Mouse (Mus musculus) intestine, embryonic 16.5 days (tissue): Measurements from ENCODE around the gene Cwc22. TPM values are rescaled to one million over a fixed set of nuclear protein-coding genes. Genes with fewer than 3 reads are reported as not detected.

Experiments
- ATAC-seq: fragments of 200-750 bp; cut with Nextera tagmentation; 2 replicates; pipeline ENCODE4 v1.8.0; 2017; ENCODE audit warnings: moderate TSS enrichment, moderate library complexity
- H3K27ac ChIP-seq: fragments of 300-500 bp; sonication (generic); 2 replicates; pipeline ENCODE4 v1.5.1; 2014; ENCODE audit warnings: mild to moderate bottlenecking, low read length
- H3K27me3 ChIP-seq: fragments of 300-500 bp; sonication (generic); replicated peaks from 2 replicates; pipeline ENCODE4 v1.6.1; 2014; ENCODE audit warnings: low read length, control low read depth, mixed read lengths; ENCODE audit not compliant: control insufficient read depth, insufficient read depth
- H3K36me3 ChIP-seq: fragments of 300-500 bp; sonication (generic); 2 replicates; pipeline ENCODE4 v1.6.1; 2014; ENCODE audit warnings: low read length, control low read depth; ENCODE audit not compliant: control insufficient read depth, insufficient read depth
- H3K4me1 ChIP-seq: fragments of 300-500 bp; sonication (generic); 2 replicates; pipeline ENCODE4 v1.6.1; 2014; ENCODE audit warnings: low read length, control low read depth, mixed read lengths; ENCODE audit not compliant: control insufficient read depth, insufficient read depth
- H3K4me2 ChIP-seq: fragments of 300-500 bp; sonication (generic); 2 replicates; pipeline ENCODE4 v1.6.1; 2014; ENCODE audit warnings: low read depth, low read length, control low read depth
- H3K4me3 ChIP-seq: fragments of 300-500 bp; sonication (generic); 2 replicates; pipeline ENCODE4 v1.5.1; 2014; ENCODE audit warnings: mild to moderate bottlenecking, low read length
- H3K9ac ChIP-seq: fragments of 300-500 bp; sonication (generic); 2 replicates; pipeline ENCODE4 v1.6.1; 2014; ENCODE audit warnings: low read depth, low read length
- H3K9me3 ChIP-seq: fragments of 300-500 bp; sonication (generic); 2 replicates; pipeline ENCODE4 v1.6.1; 2016; ENCODE audit warnings: low read length, control low read depth; ENCODE audit not compliant: control insufficient read depth
- WGBS: fragments of 180-500 bp; shearing (Covaris S2); extraction: QIAGEN DNeasy Blood & Tissue Kit; methylation state at CpG from one replicate; pipeline ENCODE4 v1.1.7; 2014; 5-methylcytosine and 5-hydroxymethylcytosine counted together
- polyA plus RNA-seq: library from polyadenylated mRNA; unstranded; fragments of >200 nt; fragmentation: Nextera tagmentation; extraction: Ambion mirVana; gene quantifications from 2 replicates; pipeline ENCODE4 v1.2.1, GENCODE M21; 2015

Cwc22 gene
- polyA plus RNA-seq, 1 experiment from 2014 or later = 23.9 TPM

- Histone ChIP-seq H3K4me1 (no peaks in the 10 kb centered on the region), H3K27ac (no peak overlapping the region), H3K36me3 (peaks cover 9% of the 10 kb centered on the region), H3K4me2 (no peak overlapping the region), H3K9ac (no peak overlapping the region), H3K9me3 (no peaks in the 10 kb centered on the region), H3K4me3 (no peak overlapping the region), H3K27me3 (no peaks in the 10 kb centered on the region)
- ATAC-seq = no peak
- whole genome bisulfite sequencing = 96% methylated on average over 2 of the region's 2 CpGs
Measured at GRCm38 (mm10) chr2:77920621-77921020, 25.6 kb downstream of the Cwc22 start.

DNA sequence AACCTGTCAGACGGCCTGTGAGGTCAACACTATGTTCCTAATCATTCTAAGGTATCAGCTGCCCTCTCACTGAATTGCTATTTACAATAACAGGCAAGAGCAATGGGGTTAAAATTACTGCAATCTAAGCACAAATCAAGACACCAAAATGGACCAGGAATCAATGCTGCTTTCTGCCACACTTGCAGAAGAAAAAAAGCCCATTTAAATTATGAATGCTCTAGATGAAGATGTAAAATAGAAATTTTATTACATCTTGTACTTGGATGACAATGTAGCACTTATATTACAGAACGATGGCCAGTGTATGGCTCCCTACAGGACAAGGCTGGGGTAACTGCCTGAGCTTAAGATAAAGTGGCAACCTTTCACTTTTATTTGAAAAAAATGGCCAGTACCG is 27.7 kb downstream of the Cwc22 start:
- H3K9ac ChIP-seq = no peak overlapping the region
- no peaks in the 10 kb centered on the region for H3K4me1 ChIP-seq
- H3K36me3 ChIP-seq = peaks cover 6% of the 10 kb centered on the region
- H3K4me3 ChIP-seq = no peak overlapping the region
- 77% methylated on average over 3 of the region's 3 CpGs for WGBS
- no peak overlapping the region for H3K27ac ChIP-seq
- H3K9me3 ChIP-seq = no peaks in the 10 kb centered on the region
- no peaks in the 10 kb centered on the region for H3K27me3 ChIP-seq
- no peak overlapping the region for H3K4me2 ChIP-seq
- ATAC-seq = no peak

- 87% methylated on average over 2 of the region's 2 CpGs for WGBS
- Histone ChIP-seq H3K27me3 (no peaks in the 10 kb centered on the region), H3K9me3 (no peaks in the 10 kb centered on the region), H3K27ac (no peak overlapping the region), H3K4me2 (no peak overlapping the region), H3K4me3 (no peak overlapping the region), H3K4me1 (no peaks in the 10 kb centered on the region), H3K9ac (no peak overlapping the region), H3K36me3 (peaks cover 2% of the 10 kb centered on the region; the same call in 1 of the 2 replicates)
- ATAC-seq = no peak
Measured at GRCm38 (mm10) chr2:77918006-77918405, 28.2 kb downstream of the Cwc22 start.

- Histone ChIP-seq H3K27me3 (no peaks in the 10 kb centered on the region), H3K9me3 (no peaks in the 10 kb centered on the region), H3K9ac (no peak overlapping the region), H3K4me2 (no peak overlapping the region), H3K4me1 (no peaks in the 10 kb centered on the region), H3K4me3 (no peak overlapping the region), H3K27ac (no peak overlapping the region), H3K36me3 (peaks cover 2% of the 10 kb centered on the region; the same call in 1 of the 2 replicates)
- 95% methylated on average over 3 of the region's 3 CpGs for WGBS
- ATAC-seq = no peak
Measured at GRCm38 (mm10) chr2:77917360-77917734, 28.8 kb downstream of the Cwc22 start.

DNA sequence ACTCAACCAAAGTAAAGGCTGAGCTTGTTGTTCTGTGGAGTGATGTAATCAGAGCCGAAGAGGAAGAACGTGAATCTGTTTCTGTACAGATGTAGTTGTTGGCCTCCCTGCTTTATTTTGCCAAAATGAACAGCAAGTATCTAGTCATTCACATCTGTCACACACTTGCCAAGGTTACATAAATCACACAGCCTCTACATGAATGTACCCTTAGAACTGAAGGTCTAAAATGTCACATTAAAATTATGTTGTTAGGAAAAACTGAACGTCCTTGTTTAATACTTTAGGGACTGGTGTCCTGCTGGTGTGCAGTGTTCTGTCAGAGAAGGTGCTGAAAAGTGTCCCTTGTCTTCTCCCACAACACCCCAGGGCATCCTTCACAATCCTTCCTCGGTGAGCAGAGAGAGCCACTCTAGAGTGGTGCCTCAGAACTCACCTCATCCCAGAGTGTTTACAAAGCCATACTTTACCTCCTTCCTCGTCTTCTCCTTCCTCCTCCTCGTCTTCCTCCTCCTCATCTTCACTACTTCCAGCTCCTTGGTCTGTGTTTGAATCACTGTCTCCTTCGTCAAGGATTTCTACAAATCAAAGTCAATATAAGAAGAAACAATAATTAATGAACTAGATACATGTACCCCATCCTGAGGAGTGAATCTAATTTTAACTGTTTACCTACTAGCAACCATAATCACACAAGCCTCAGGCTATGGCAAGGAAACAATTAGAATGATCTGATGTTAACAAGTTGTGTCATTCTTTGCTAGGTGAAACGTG is 29.4 kb downstream of the Cwc22 start:
- no peak for ATAC-seq
- H3K27ac ChIP-seq = no peak overlapping the region
- no peaks in the 10 kb centered on the region for H3K4me1 ChIP-seq
- H3K4me3 ChIP-seq = no peak overlapping the region
- H3K27me3 ChIP-seq = no peaks in the 10 kb centered on the region
- peaks cover 2% of the 10 kb centered on the region; the same call in 1 of the 2 replicates for H3K36me3 ChIP-seq
- no peak overlapping the region for H3K4me2 ChIP-seq
- no peaks in the 10 kb centered on the region for H3K9me3 ChIP-seq
- H3K9ac ChIP-seq = no peak overlapping the region
- WGBS = 83% methylated on average over 8 of the region's 8 CpGs

- peaks cover 2% of the 10 kb centered on the region; the same call in 1 of the 2 replicates for H3K36me3 ChIP-seq
- no peaks in the 10 kb centered on the region for H3K27me3 ChIP-seq
- WGBS = 95% methylated on average over 8 of the region's 8 CpGs
- no peaks in the 10 kb centered on the region for H3K9me3 ChIP-seq
- H3K4me2 ChIP-seq = no peak overlapping the region
- no peak overlapping the region for H3K9ac ChIP-seq
- no peak for ATAC-seq
- no peaks in the 10 kb centered on the region for H3K4me1 ChIP-seq
- H3K4me3 ChIP-seq = no peak overlapping the region
- no peak overlapping the region for H3K27ac ChIP-seq
Measured at GRCm38 (mm10) chr2:77915187-77915586, 31.0 kb downstream of the Cwc22 start.

DNA sequence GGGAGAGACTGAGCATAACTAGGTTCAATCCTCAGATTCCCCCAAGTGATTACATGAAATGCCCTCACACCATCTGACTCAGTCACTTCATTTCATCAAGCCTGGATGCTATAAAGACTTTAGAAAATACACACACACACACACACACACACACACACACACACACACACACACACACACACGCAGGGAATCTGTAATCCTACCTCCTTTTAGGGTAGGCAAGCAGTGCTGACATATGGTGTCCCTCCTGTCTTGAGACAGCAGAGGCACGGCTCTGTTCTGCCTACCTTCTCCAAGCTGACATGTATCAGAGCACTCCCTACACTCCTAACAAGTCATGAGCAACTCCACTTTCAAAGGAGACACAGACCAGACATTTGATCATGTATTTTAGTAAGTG is 32.5 kb downstream of the Cwc22 start:
- no peak for ATAC-seq
- no peaks in the 10 kb centered on the region for H3K27me3 ChIP-seq
- H3K9ac ChIP-seq = no peak overlapping the region
- H3K4me3 ChIP-seq = no peak overlapping the region
- H3K4me2 ChIP-seq = no peak overlapping the region
- H3K36me3 ChIP-seq = peaks cover 2% of the 10 kb centered on the region; the same call in 1 of the 2 replicates
- H3K4me1 ChIP-seq = no peaks in the 10 kb centered on the region
- no peak overlapping the region for H3K27ac ChIP-seq
- WGBS = 72% methylated on average over 2 of the region's 2 CpGs
- H3K9me3 ChIP-seq = no peaks in the 10 kb centered on the region

- H3K4me2 ChIP-seq = no peak overlapping the region
- H3K27ac ChIP-seq = no peak overlapping the region
- no peak for ATAC-seq
- H3K36me3 ChIP-seq = no peaks in the 10 kb centered on the region
- no peaks in the 10 kb centered on the region for H3K4me1 ChIP-seq
- H3K27me3 ChIP-seq = no peaks in the 10 kb centered on the region
- no peaks in the 10 kb centered on the region for H3K9me3 ChIP-seq
- H3K9ac ChIP-seq = no peak overlapping the region
- no peak overlapping the region for H3K4me3 ChIP-seq
- 94% methylated on average over 4 of the region's 4 CpGs for WGBS
Measured at GRCm38 (mm10) chr2:77912197-77912596, 34.0 kb downstream of the Cwc22 start.

DNA sequence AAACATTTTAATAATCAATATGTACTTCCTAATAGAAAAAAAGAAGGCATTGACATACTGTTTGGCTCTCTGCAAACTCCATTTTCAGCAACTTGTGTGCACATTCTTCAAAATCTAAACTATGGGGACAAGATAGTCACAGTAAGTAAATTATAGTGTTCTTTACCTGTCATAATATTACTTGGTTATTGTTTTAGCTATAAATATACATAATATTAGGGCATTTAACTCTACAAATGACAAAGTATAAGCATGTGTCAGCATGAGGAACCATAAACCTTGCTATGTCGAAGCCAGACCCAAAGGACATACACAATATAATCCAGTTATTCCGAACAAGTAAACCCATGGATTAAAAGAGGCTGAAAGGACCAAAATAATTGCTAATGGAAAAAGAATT is 34.7 kb downstream of the Cwc22 start:
- 87% methylated on average over 2 of the region's 2 CpGs for WGBS
- no peak overlapping the region for H3K4me3 ChIP-seq
- no peaks in the 10 kb centered on the region for H3K27me3 ChIP-seq
- H3K27ac ChIP-seq = no peak overlapping the region
- H3K4me1 ChIP-seq = no peaks in the 10 kb centered on the region
- H3K9ac ChIP-seq = no peak overlapping the region
- no peaks in the 10 kb centered on the region for H3K9me3 ChIP-seq
- ATAC-seq = no peak
- H3K36me3 ChIP-seq = no peaks in the 10 kb centered on the region
- H3K4me2 ChIP-seq = no peak overlapping the region

DNA sequence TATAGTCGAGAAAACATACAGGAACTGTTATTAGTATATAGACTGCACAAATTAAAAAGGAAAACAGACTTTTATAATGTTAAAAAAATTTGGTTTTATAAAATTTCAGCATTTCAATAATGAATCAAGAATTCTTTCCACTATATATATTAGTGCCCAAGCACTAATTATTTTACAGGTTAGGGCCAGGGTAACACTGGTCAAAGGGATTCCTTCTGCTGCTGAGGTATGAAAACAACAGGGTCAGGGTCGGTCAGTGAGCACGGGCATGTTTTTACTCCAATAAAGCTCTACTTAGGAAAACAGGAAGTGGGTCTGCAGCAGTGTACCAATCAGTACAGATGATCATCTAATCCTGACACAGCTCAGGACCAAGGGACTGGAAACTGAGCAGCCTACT is 36.0 kb downstream of the Cwc22 start:
- no peak overlapping the region for H3K27ac ChIP-seq
- no peak for ATAC-seq
- no peaks in the 10 kb centered on the region for H3K9me3 ChIP-seq
- H3K27me3 ChIP-seq = no peaks in the 10 kb centered on the region
- 68% methylated on average over 3 of the region's 3 CpGs for WGBS
- no peaks in the 10 kb centered on the region for H3K4me1 ChIP-seq
- no peak overlapping the region for H3K4me2 ChIP-seq
- H3K4me3 ChIP-seq = no peak overlapping the region
- H3K36me3 ChIP-seq = no peaks in the 10 kb centered on the region
- H3K9ac ChIP-seq = no peak overlapping the region
